Mouse (Mus musculus): ENCODE data around the gene Bhlhe23.

- no peak for TF ChIP-seq EP300 (IDR thresholded peaks at IDR 0.05; ENCODE audit: insufficient read depth, low read depth, low read length)
- TF ChIP-seq POLR2A (IDR thresholded peaks at IDR 0.05; ENCODE audit: insufficient read depth, low read depth, low read length) = no peak
- no peak for TF ChIP-seq CTCF (IDR thresholded peaks at IDR 0.05)
Measured at GRCm38 (mm10) chr2:180816440-180817065, 39.9 kb upstream of the Bhlhe23 start.
